Mouse (Mus musculus): ENCODE data around the gene Klhl2. TPM values are rescaled to one million over a fixed set of nuclear protein-coding genes. Genes with fewer than 3 reads are reported as not detected.

Gene Klhl2
- polyA plus RNA-seq, 1 experiment, result 5.2 TPM

- Histone ChIP-seq H3K36me3 (ENCODE audit: control insufficient read depth, insufficient read depth, low read length) (peaks cover 4% of the 10 kb centered on the region), H3K4me1 (ENCODE audit: control insufficient read depth, insufficient read depth, insufficient read length) (no peaks in the 10 kb centered on the region), H3K27ac (ENCODE audit: insufficient read depth, low read length) (no peak overlapping the region), H3K27me3 (ENCODE audit: control insufficient read depth, insufficient read depth, low read length) (no peaks in the 10 kb centered on the region), H3K4me3 (ENCODE audit: extremely low read depth, insufficient read depth, insufficient read length) (no peak overlapping the region)
- 84% methylated on average over 13 of the region's 13 CpGs for WGBS
- no peak for DNase-seq (ENCODE audit: low read depth in 1 of 2, low spot score in 2 of 2)
- TF ChIP-seq CTCF (IDR thresholded peaks at IDR 0.05; ENCODE audit: extremely low read depth, insufficient read depth, insufficient read length, insufficient replicate concordance) (no peak), POLR2A (IDR thresholded peaks at IDR 0.05; ENCODE audit: low read depth, low read length) (no peak)
Observed at GRCm38 (mm10) chr8:64832581-64833135, 17.2 kb downstream of the Klhl2 start.

GRCm38 (mm10) chr8:64831656-64832055, 18.2 kb downstream of the Klhl2 start:
- no peak overlapping the region for H3K27ac ChIP-seq (ENCODE audit: insufficient read depth, low read length)
- H3K4me1 ChIP-seq (ENCODE audit: control insufficient read depth, insufficient read depth, insufficient read length), result no peaks in the 10 kb centered on the region
- no peaks in the 10 kb centered on the region for H3K27me3 ChIP-seq (ENCODE audit: control insufficient read depth, insufficient read depth, low read length)
- WGBS, result 74% methylated on average over 3 of the region's 3 CpGs
- peaks cover 4% of the 10 kb centered on the region for H3K36me3 ChIP-seq (ENCODE audit: control insufficient read depth, insufficient read depth, low read length)
- no peak for DNase-seq (ENCODE audit: low read depth in 1 of 2, low spot score in 2 of 2)
- no peak overlapping the region for H3K4me3 ChIP-seq (ENCODE audit: extremely low read depth, insufficient read depth, insufficient read length)
- TF ChIP-seq POLR2A (IDR thresholded peaks at IDR 0.05; ENCODE audit: low read depth, low read length), result no peak
- no peak for TF ChIP-seq CTCF (IDR thresholded peaks at IDR 0.05; ENCODE audit: extremely low read depth, insufficient read depth, insufficient read length, insufficient replicate concordance)

GRCm38 (mm10) chr8:64829921-64830320, 19.9 kb downstream of the Klhl2 start:
- no peak for DNase-seq (ENCODE audit: low read depth in 1 of 2, low spot score in 2 of 2)
- H3K27ac ChIP-seq (ENCODE audit: insufficient read depth, low read length), result no peak overlapping the region
- no peaks in the 10 kb centered on the region for H3K4me1 ChIP-seq (ENCODE audit: control insufficient read depth, insufficient read depth, insufficient read length)
- H3K4me3 ChIP-seq (ENCODE audit: extremely low read depth, insufficient read depth, insufficient read length), result no peak overlapping the region
- H3K27me3 ChIP-seq (ENCODE audit: control insufficient read depth, insufficient read depth, low read length), result no peaks in the 10 kb centered on the region
- TF ChIP-seq CTCF (IDR thresholded peaks at IDR 0.05; ENCODE audit: extremely low read depth, insufficient read depth, insufficient read length, insufficient replicate concordance), result no peak
- TF ChIP-seq POLR2A (IDR thresholded peaks at IDR 0.05; ENCODE audit: low read depth, low read length), result no peak
- peaks cover 4% of the 10 kb centered on the region for H3K36me3 ChIP-seq (ENCODE audit: control insufficient read depth, insufficient read depth, low read length)
- WGBS, result 92% methylated on average over 3 of the region's 3 CpGs

GRCm38 (mm10) chr8:64829391-64829790, 20.4 kb downstream of the Klhl2 start:
- no peak for DNase-seq (ENCODE audit: low read depth in 1 of 2, low spot score in 2 of 2)
- H3K27ac ChIP-seq (ENCODE audit: insufficient read depth, low read length), result no peak overlapping the region
- TF ChIP-seq CTCF (IDR thresholded peaks at IDR 0.05; ENCODE audit: extremely low read depth, insufficient read depth, insufficient read length, insufficient replicate concordance) (no peak), POLR2A (IDR thresholded peaks at IDR 0.05; ENCODE audit: low read depth, low read length) (no peak)
- H3K4me1 ChIP-seq (ENCODE audit: control insufficient read depth, insufficient read depth, insufficient read length), result no peaks in the 10 kb centered on the region
- 87% methylated on average over 9 of the region's 9 CpGs for WGBS
- peaks cover 4% of the 10 kb centered on the region for H3K36me3 ChIP-seq (ENCODE audit: control insufficient read depth, insufficient read depth, low read length)
- no peak overlapping the region for H3K4me3 ChIP-seq (ENCODE audit: extremely low read depth, insufficient read depth, insufficient read length)
- H3K27me3 ChIP-seq (ENCODE audit: control insufficient read depth, insufficient read depth, low read length), result no peaks in the 10 kb centered on the region

- WGBS, result 57% methylated on average over 15 of the region's 15 CpGs
- no peak for DNase-seq (ENCODE audit: low read depth in 1 of 2, low spot score in 2 of 2)
- TF ChIP-seq POLR2A (IDR thresholded peaks at IDR 0.05; ENCODE audit: low read depth, low read length), result no peak
- TF ChIP-seq CTCF (IDR thresholded peaks at IDR 0.05; ENCODE audit: extremely low read depth, insufficient read depth, insufficient read length, insufficient replicate concordance), result no peak
- Histone ChIP-seq H3K27me3 (ENCODE audit: control insufficient read depth, insufficient read depth, low read length) (no peaks in the 10 kb centered on the region), H3K36me3 (ENCODE audit: control insufficient read depth, insufficient read depth, low read length) (peaks cover 10% of the 10 kb centered on the region), H3K4me3 (ENCODE audit: extremely low read depth, insufficient read depth, insufficient read length) (no peak overlapping the region), H3K4me1 (ENCODE audit: control insufficient read depth, insufficient read depth, insufficient read length) (no peaks in the 10 kb centered on the region), H3K27ac (ENCODE audit: insufficient read depth, low read length) (no peak overlapping the region)
Observed at GRCm38 (mm10) chr8:64828466-64828865, 21.4 kb downstream of the Klhl2 start.

- H3K4me3 ChIP-seq (ENCODE audit: extremely low read depth, insufficient read depth, insufficient read length), result no peak overlapping the region
- H3K36me3 ChIP-seq (ENCODE audit: control insufficient read depth, insufficient read depth, low read length), result peaks cover 12% of the 10 kb centered on the region
- H3K27me3 ChIP-seq (ENCODE audit: control insufficient read depth, insufficient read depth, low read length), result no peaks in the 10 kb centered on the region
- no peak overlapping the region for H3K27ac ChIP-seq (ENCODE audit: insufficient read depth, low read length)
- WGBS, result 78% methylated on average over 10 of the region's 10 CpGs
- TF ChIP-seq CTCF (IDR thresholded peaks at IDR 0.05; ENCODE audit: extremely low read depth, insufficient read depth, insufficient read length, insufficient replicate concordance), result no peak
- TF ChIP-seq POLR2A (IDR thresholded peaks at IDR 0.05; ENCODE audit: low read depth, low read length), result no peak
- no peaks in the 10 kb centered on the region for H3K4me1 ChIP-seq (ENCODE audit: control insufficient read depth, insufficient read depth, insufficient read length)
- no peak for DNase-seq (ENCODE audit: low read depth in 1 of 2, low spot score in 2 of 2)
Observed at GRCm38 (mm10) chr8:64827356-64827755, 22.5 kb downstream of the Klhl2 start.

- Histone ChIP-seq H3K36me3 (ENCODE audit: control insufficient read depth, insufficient read depth, low read length) (peaks cover 11% of the 10 kb centered on the region), H3K4me1 (ENCODE audit: control insufficient read depth, insufficient read depth, insufficient read length) (no peaks in the 10 kb centered on the region), H3K27me3 (ENCODE audit: control insufficient read depth, insufficient read depth, low read length) (no peaks in the 10 kb centered on the region), H3K4me3 (ENCODE audit: extremely low read depth, insufficient read depth, insufficient read length) (no peak overlapping the region), H3K27ac (ENCODE audit: insufficient read depth, low read length) (peak overlapping the region; percentile 2; the same call in 1 of the 2 replicates)
- TF ChIP-seq POLR2A (IDR thresholded peaks at IDR 0.05; ENCODE audit: low read depth, low read length) (no peak), CTCF (IDR thresholded peaks at IDR 0.05; ENCODE audit: extremely low read depth, insufficient read depth, insufficient read length, insufficient replicate concordance) (no peak)
- 65% methylated on average over 8 of the region's 8 CpGs for WGBS
- peak in 1 of 2 experiments; percentile 21 for DNase-seq (ENCODE audit: low read depth in 1 of 2, low spot score in 2 of 2)
Observed at GRCm38 (mm10) chr8:64826461-64826860, 23.4 kb downstream of the Klhl2 start.

Data from spleen, adult 2 months (tissue).